ENCODE assay signal across 8 mouse cellular contexts in the genomic region with DNA sequence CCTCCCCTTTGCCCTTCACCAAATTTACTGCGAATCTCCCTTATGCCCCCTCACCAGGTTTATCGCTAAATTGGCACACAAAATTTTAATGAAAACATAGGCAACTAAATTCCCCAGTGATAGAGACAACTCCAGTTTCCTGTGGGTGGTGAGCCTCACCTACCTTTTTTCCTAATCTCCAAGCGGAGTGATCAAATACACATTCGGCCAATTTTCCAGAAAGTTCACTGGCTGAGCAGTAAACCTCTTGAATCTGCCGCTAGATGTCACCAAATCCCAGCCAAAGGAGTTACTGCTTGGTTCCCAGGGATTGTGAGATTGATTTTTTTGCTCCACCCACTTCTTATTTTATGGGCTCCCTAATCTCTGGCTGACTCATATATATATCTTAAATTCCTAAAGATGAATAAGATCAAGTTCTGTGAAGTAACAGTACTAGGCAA. TPM values are rescaled to one million over a fixed set of nuclear protein-coding genes. Genes with fewer than 3 reads are reported as not detected.
A peak's percentile ranks its signal among the peaks of the same experiment; 100 is the strongest.
DNase-seq lines count a peak whose midpoint lies in the region; ATAC-seq and TF ChIP-seq lines count a peak whose summit lies in the region.

No protein-coding gene starts in this region.

- H3K79me3 ChIP-seq in C2C12 (ENCODE audit: low read depth): peaks cover 31% of the 10 kb centered on the region

- peaks cover 21% of the 10 kb centered on the region for H3K36me3 ChIP-seq in C2C12 (ENCODE audit: control insufficient read depth, insufficient read depth)
- no peaks in the 10 kb centered on the region for H3K36me3 ChIP-seq in embryonic facial prominence, embryonic 15.5 days
- H3K36me3 ChIP-seq in heart, embryonic 15.5 days: no peaks in the 10 kb centered on the region
- no peaks in the 10 kb centered on the region for H3K36me3 ChIP-seq in liver, embryonic 16.5 days (ENCODE audit: control insufficient read depth, insufficient read depth)
- H3K36me3 ChIP-seq in neural tube, embryonic 13.5 days: no peaks in the 10 kb centered on the region

- 27% methylated on average over 5 of the region's 5 CpGs for WGBS in embryonic facial prominence, embryonic 15.5 days
- WGBS in heart, embryonic 15.5 days: 25% methylated on average over 5 of the region's 5 CpGs
- 25% methylated on average over 5 of the region's 5 CpGs for WGBS in liver, embryonic 16.5 days (ENCODE audit: insufficient replicate concordance)
- 31% methylated on average over 5 of the region's 5 CpGs for WGBS in neural tube, embryonic 13.5 days

- peaks cover 7% of the 10 kb centered on the region for H3K4me1 ChIP-seq in embryonic facial prominence, embryonic 15.5 days
- H3K4me1 ChIP-seq in heart, embryonic 15.5 days (replicated peaks): 0 out of 2 replicates have a peak, but pooled peaks cover 4% of the 10 kb centered on the region
- H3K4me1 ChIP-seq in liver, embryonic 16.5 days (ENCODE audit: control insufficient read depth, low read depth, low read length): peaks cover 2% of the 10 kb centered on the region
- H3K4me1 ChIP-seq in neural tube, embryonic 13.5 days (replicated peaks): peaks cover 9% of the 10 kb centered on the region

- ATAC-seq in embryonic facial prominence, embryonic 15.5 days (ENCODE audit: insufficient number of reproducible peaks, low FRiP score, low TSS enrichment, low read depth): no peak
- no peak for ATAC-seq in heart, embryonic 15.5 days (replicated peaks; ENCODE audit: insufficient number of reproducible peaks, insufficient read depth, low FRiP score, low read depth)
- ATAC-seq in liver, embryonic 16.5 days (ENCODE audit: low read depth): no peak
- ATAC-seq in neural tube, embryonic 13.5 days (ENCODE audit: low read depth): no peak

- TF ChIP-seq CTCF in C2C12 (IDR thresholded peaks at IDR 0.05; ENCODE audit: control insufficient read depth, insufficient read depth, insufficient read length): peak; percentile 0

- H3K79me2 ChIP-seq in C2C12 (ENCODE audit: control insufficient read depth, insufficient read depth): peaks cover 34% of the 10 kb centered on the region

- H3K27ac ChIP-seq in embryonic facial prominence, embryonic 15.5 days (replicated peaks): peak overlapping the region; percentile 95
- peak overlapping the region; percentile 95 for H3K27ac ChIP-seq in heart, embryonic 15.5 days
- H3K27ac ChIP-seq in liver, embryonic 16.5 days (ENCODE audit: low read length): peak overlapping the region; percentile 85
- peak overlapping the region; percentile 88 for H3K27ac ChIP-seq in neural tube, embryonic 13.5 days (replicated peaks)

- H3K27me3 ChIP-seq in C2C12 (ENCODE audit: control insufficient read depth, insufficient read depth, insufficient read length): no peaks in the 10 kb centered on the region
- no peaks in the 10 kb centered on the region for H3K27me3 ChIP-seq in embryonic facial prominence, embryonic 15.5 days
- H3K27me3 ChIP-seq in heart, embryonic 15.5 days: no peaks in the 10 kb centered on the region
- no peaks in the 10 kb centered on the region for H3K27me3 ChIP-seq in liver, embryonic 16.5 days (ENCODE audit: control insufficient read depth, insufficient read depth, low read depth, low read length)
- no peaks in the 10 kb centered on the region for H3K27me3 ChIP-seq in neural tube, embryonic 13.5 days

- H3ac ChIP-seq in C2C12 (ENCODE audit: control insufficient read depth, insufficient read length, low read depth): peak overlapping the region; percentile 6

- H3K9ac ChIP-seq in embryonic facial prominence, embryonic 15.5 days: 0 out of 2 replicates have a peak overlapping the region, but pooled peaks have one; percentile 40
- peak overlapping the region; percentile 67 for H3K9ac ChIP-seq in heart, embryonic 15.5 days
- H3K9ac ChIP-seq in liver, embryonic 16.5 days (ENCODE audit: low read depth, low read length): peak overlapping the region; percentile 65; the same call in 1 of the 2 replicates
- H3K9ac ChIP-seq in neural tube, embryonic 13.5 days: peak overlapping the region; percentile 63

- peak overlapping the region; percentile 42 for H3K4me2 ChIP-seq in embryonic facial prominence, embryonic 15.5 days (replicated peaks)
- peak overlapping the region; percentile 60 for H3K4me2 ChIP-seq in heart, embryonic 15.5 days
- H3K4me2 ChIP-seq in liver, embryonic 16.5 days (ENCODE audit: low read depth, low read length): peak overlapping the region; percentile 67
- H3K4me2 ChIP-seq in neural tube, embryonic 13.5 days: peak overlapping the region; percentile 59

- peak; percentile 69 for DNase-seq in adrenal gland, postnatal 14 days
- peak; percentile 65 to 68 for DNase-seq in kidney, postnatal 25 days
- peak; percentile 16 to 38 for DNase-seq in thymus, postnatal 10 days (ENCODE audit: low spot score in 2 of 2)

- H3K9me3 ChIP-seq in embryonic facial prominence, embryonic 15.5 days (replicated peaks): no peaks in the 10 kb centered on the region
- no peaks in the 10 kb centered on the region for H3K9me3 ChIP-seq in heart, embryonic 15.5 days (replicated peaks)
- no peaks in the 10 kb centered on the region for H3K9me3 ChIP-seq in liver, embryonic 16.5 days (replicated peaks; ENCODE audit: control insufficient read depth, low read length)
- no peaks in the 10 kb centered on the region for H3K9me3 ChIP-seq in neural tube, embryonic 13.5 days

- peak overlapping the region; percentile 29 for H3K4me3 ChIP-seq in C2C12 (ENCODE audit: insufficient read depth, poor library complexity, severe bottlenecking)
- H3K4me3 ChIP-seq in embryonic facial prominence, embryonic 15.5 days (replicated peaks): peak overlapping the region; percentile 50
- peak overlapping the region; percentile 60 for H3K4me3 ChIP-seq in heart, embryonic 15.5 days
- H3K4me3 ChIP-seq in liver, embryonic 16.5 days (ENCODE audit: low read depth, low read length): peak overlapping the region; percentile 70
- H3K4me3 ChIP-seq in neural tube, embryonic 13.5 days: peak overlapping the region; percentile 54

TF ChIP-seq in C2C12, 6 proteins besides CTCF, POLR2A, EP300 and RAD21:
- TF ChIP-seq MAX (IDR thresholded peaks at IDR 0.05) (no peak), FOSL1 (IDR thresholded peaks at IDR 0.05; ENCODE audit: insufficient read depth, low read length, poor library complexity, severe bottlenecking) (no peak), MYOD1 (IDR thresholded peaks at IDR 0.05; ENCODE audit: control insufficient read depth, insufficient read length, low read depth) (no peak), CEBPB (IDR thresholded peaks at IDR 0.05; ENCODE audit: low read depth) (no peak), USF1 (IDR thresholded peaks at IDR 0.05; ENCODE audit: low read depth) (no peak), MYOG (IDR thresholded peaks at IDR 0.05; ENCODE audit: control insufficient read depth, extremely low read depth, insufficient read length) (no peak)

RNA-seq across cellular contexts. Expression of a gene that starts 0.8 kb away (rescaled TPM):
- polyA plus RNA-seq in C2C12 (2012; fragmentation: generic; extraction: Trizol): 225 TPM
- 321 and 346 TPM in 2 replicates for total RNA-seq in adrenal gland, postnatal 14 days (2021)
- 552 and 560 TPM in 2 replicates for polyA plus RNA-seq in embryonic facial prominence, embryonic 15.5 days (2015; fragmentation: Nextera tagmentation; extraction: Ambion mirVana)
- 302 and 318 TPM in 2 replicates for polyA plus RNA-seq in heart, embryonic 15.5 days (2015; fragmentation: Nextera tagmentation; extraction: Ambion mirVana)
- 170 and 174 TPM in 2 replicates for polyA plus RNA-seq in liver, embryonic 16.5 days (2015; fragmentation: Nextera tagmentation; extraction: Ambion mirVana)
- 508 and 542 TPM in 2 replicates for polyA plus RNA-seq in neural tube, embryonic 13.5 days (2015; fragmentation: Nextera tagmentation; extraction: Ambion mirVana)

RNA-seq across cellular contexts. Expression of a gene that starts 34.9 kb away (rescaled TPM):
- 0.42 TPM for polyA plus RNA-seq in C2C12 (2012; fragmentation: generic; extraction: Trizol)
- total RNA-seq in adrenal gland, postnatal 14 days (2021): 6.9 and 7.6 TPM in 2 replicates
- polyA plus RNA-seq in embryonic facial prominence, embryonic 15.5 days (2015; fragmentation: Nextera tagmentation; extraction: Ambion mirVana): 13.8 and 14.9 TPM in 2 replicates
- polyA plus RNA-seq in heart, embryonic 15.5 days (2015; fragmentation: Nextera tagmentation; extraction: Ambion mirVana): 9.0 and 10.6 TPM in 2 replicates
- 0.86 and 0.99 TPM in 2 replicates for polyA plus RNA-seq in liver, embryonic 16.5 days (2015; fragmentation: Nextera tagmentation; extraction: Ambion mirVana)
- polyA plus RNA-seq in neural tube, embryonic 13.5 days (2015; fragmentation: Nextera tagmentation; extraction: Ambion mirVana): 18.2 and 18.9 TPM in 2 replicates

RNA-seq across cellular contexts. Expression of a gene that starts 37.3 kb away (rescaled TPM):
- polyA plus RNA-seq in C2C12 (2012; fragmentation: generic; extraction: Trizol): not detected
- not detected in 2 replicates for total RNA-seq in adrenal gland, postnatal 14 days (2021)
- polyA plus RNA-seq in embryonic facial prominence, embryonic 15.5 days (2015; fragmentation: Nextera tagmentation; extraction: Ambion mirVana): 0.08 and 0.11 TPM in 2 replicates
- not detected in 2 replicates for polyA plus RNA-seq in heart, embryonic 15.5 days (2015; fragmentation: Nextera tagmentation; extraction: Ambion mirVana)
- polyA plus RNA-seq in liver, embryonic 16.5 days (2015; fragmentation: Nextera tagmentation; extraction: Ambion mirVana): not detected in 2 replicates
- polyA plus RNA-seq in neural tube, embryonic 13.5 days (2015; fragmentation: Nextera tagmentation; extraction: Ambion mirVana): 0.13 and 0.17 TPM in 2 replicates
